Mouse (Mus musculus) adrenal gland (tissue): ENCODE results near the gene Armcx3.
"Not testable (repeated sequence)": the region's sequence is repeated elsewhere in the genome, so short reads cannot be mapped to it uniquely, and the experiment has no call there.

Experiments
- intact Hi-C: fragments of 180-260 bp; cut with DNase I; formaldehyde crosslinking; loops from one replicate; pipeline ENCODE4 v1.15.1; 2025
- long read RNA-seq, 2 experiments: library from polyadenylated mRNA; unstranded; transcript quantifications; one replicate each; pipeline ENCODE4 v2.0.0; 2020; ENCODE audit warnings: borderline replicate concordance in 1 of 2; ENCODE audit not compliant: insufficient replicate concordance in 1 of 2

Armcx3 gene
- long read RNA-seq, experiment 1, transcript Armcx3-201 (5 exons, 3,327 nt) = major isoform, 36 of 45 reads
- long read RNA-seq, experiment 1, partial matches to known transcripts = 2 of 45 reads
- long read RNA-seq, experiment 1, other reads (novel, unspliced or antisense) = 5 of 45 reads
- long read RNA-seq, experiment 2, transcript Armcx3-201 (5 exons, 3,327 nt) = major isoform, 64 of 77 reads
- long read RNA-seq, experiment 2, partial matches to known transcripts = 4 of 77 reads
- long read RNA-seq, experiment 2, other reads (novel, unspliced or antisense) = 5 of 77 reads

- intact Hi-C loops = no loop called here
Observed at GRCm38 (mm10) chrX:134756434-134757292, at the start of gene Armcx3. TSS of gene Armcx3 (plus strand) at chrX:134756595.

DNA sequence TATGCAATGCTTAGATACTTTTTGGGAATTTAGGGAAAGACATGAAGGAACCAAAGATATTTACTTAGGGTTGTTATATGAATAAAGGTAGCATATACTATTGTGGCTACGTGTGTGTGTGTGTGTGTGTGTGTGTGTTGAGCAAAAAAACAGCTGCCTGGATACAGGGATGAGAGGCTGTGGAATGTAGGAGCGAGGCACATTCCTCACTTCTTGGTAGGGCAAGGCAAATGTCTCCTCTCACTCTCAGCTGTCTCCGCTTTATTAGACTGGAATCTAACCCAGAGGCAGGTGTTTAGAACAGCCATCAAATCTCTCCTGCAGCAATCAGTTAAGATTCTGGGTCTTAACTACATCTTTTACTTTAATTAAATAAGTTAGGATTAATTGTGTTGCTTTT, 39.5 kb upstream of the Armcx3 start:
- intact Hi-C loops = no loop called here

DNA sequence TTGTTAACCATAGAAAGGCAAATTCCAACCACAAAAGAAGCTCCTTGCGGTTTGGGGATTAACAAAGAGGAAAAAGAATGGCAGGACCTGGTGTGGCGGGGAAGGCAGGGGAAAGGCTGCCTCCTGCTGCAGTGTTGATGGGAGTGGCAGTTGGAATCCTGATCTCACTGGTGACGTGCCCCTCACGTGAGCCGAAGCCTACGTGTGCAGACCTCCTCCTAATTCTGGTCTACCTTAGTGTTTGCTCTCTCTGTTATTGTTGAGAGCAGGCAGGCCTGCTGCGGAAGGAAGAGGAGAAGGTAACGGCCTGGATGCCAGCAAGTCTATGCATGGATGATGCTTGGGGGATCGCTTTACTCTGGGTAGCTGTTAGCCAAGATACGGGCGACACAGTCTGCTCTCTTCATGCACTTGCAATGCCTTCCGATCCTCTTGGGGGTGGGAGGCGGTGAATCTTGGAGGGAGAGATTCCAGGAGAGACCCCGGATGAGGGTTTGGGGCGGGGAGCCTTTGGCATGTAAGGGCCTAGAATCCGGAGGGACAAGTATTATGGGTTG, 38.6 kb upstream of the Armcx3 start, which contains the start of gene Armcx1:
Gene Armcx1 (plus strand): TSS at position 212 of the 557 bp plus-strand sequence.
- intact Hi-C loops = no loop called here

DNA sequence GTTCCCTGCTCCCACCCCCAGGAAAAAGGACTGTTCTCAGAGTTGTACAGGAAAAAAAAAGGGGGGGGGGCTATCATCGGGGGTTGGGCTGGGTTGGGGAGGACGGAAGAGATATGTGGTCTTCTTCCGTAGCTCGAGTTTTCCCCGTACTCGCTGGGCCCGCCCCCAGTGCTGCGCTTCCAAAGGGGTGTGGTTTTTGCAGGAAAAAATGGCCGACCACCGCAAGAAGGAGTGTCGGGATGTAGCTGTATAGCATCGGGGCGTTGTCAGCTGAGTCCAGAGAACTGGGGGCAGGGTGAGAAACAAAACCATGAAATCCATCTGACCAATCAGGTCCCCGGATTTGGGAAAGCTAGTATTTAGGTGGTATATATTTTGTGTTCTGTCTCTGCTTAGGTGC, 37.9 kb upstream of the Armcx3 start:
- intact Hi-C loops = no loop called here

- intact Hi-C loops = loop anchor here (10.0 kb wide), 1 partner anchor 109 kb away; no protein-coding TSS in a partner anchor
Observed at GRCm38 (mm10) chrX:134723762-134724161, 32.6 kb upstream of the Armcx3 start.

DNA sequence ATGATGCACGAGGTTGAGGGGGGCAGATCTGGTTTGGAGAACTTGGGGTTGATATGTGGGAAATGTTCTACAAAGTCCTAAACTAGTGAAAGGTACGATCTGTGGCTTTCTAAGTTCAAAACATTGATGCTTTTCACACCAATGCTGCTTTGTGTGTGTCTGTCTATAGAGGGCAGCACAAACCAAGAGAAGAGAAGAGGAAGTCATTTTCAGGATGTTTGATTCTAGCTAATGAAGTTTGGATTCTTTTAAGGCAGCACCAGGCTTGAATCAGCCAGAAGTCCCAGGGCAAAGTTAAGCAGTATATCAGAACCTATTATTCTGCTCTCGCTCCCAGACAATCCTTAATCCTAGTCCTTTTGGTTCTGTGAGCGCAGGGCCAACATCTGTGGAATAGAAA, 26.6 kb upstream of the Armcx3 start:
- intact Hi-C loops = loop anchor here (5.0 to 10.0 kb wide), 3 partner anchors 115 to 198 kb away; no protein-coding TSS in a partner anchor

DNA sequence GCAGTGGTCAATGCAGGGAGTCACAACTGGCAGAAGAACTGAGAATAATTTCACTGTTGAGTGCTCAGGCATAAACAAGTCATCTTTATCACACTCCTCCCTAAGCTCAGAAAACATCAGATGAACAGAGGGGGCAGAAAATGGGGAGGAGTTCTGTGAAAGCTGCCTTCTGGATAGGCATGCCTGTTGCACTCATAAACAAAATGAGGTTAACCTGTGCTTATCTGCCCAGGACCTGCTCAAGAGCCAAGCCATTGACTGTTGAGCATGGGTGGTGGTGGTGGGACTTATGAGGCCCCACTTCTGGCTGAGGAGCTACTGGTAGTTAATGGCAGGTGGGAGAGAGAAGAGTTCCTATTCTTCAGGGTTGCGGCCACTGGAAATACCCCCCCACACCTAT, 18.6 kb upstream of the Armcx3 start:
- intact Hi-C loops = no loop called here

DNA sequence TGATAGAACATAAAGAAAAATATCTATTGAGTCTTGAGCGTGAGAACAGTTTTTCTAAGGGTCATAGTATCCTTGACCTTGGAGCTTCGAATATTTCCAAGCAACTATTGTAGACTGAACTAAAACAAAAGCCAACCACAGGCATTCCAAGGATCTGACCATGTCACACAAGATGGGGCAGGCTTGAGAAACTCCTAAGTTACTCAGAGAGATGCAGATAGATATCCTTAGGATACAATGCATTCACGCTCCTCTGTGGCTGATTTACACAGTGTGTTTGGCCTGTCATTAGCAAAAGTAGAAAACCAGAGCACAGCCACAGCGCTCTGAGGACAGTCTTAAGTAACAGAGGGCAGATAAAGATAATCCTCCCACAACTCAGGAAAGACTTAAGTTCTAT, 17.2 kb upstream of the Armcx3 start:
- intact Hi-C loops = no loop called here

DNA sequence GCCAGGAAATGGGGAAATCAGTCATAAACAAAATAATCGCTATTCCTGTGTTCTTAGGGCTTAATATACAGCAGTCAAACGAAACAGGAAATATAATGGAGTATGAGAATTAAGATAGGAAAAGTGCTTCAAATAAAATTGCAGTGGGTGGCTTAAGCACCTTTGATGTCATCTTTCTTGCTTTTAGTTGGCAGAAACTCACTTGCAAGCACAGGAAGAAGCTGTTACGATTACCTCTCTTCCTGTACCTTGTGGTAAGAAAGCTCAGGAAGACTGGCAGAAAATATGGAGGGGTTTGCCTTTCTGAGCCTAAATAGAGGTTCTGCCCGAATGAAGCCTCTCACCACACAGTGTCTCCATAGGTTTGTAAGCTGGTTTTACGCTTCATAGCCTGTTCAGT, 14.5 kb upstream of the Armcx3 start:
- intact Hi-C loops = loop anchor here (5.0 kb wide), 1 partner anchor 170 kb away; no protein-coding TSS in a partner anchor

DNA sequence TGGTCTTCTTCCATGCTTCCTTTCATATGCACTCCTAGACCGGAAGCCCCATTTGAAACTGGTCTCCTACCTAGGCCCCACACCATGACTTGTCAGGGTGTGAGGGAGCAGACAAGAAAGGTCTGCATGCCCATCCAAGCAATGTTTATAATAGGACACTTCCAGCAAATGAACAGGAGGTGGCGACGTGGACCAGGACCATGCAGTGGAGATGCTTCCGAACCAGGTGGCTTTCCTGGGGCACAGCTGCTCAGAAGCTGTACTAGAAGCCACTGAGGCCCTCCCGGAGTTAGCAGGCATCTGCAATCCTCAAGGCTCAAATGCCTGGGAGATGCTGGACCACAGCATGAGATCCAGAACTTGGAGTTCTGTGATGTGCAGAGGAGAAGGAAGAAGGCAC, 9.9 kb upstream of the Armcx3 start:
- intact Hi-C loops = no loop called here

GRCm38 (mm10) chrX:134750764-134751592, 5.4 kb upstream of the Armcx3 start, which contains the start of gene Armcx6:
TSS of gene Armcx6 (minus strand) at chrX:134751417.
- intact Hi-C loops = no loop called here

DNA sequence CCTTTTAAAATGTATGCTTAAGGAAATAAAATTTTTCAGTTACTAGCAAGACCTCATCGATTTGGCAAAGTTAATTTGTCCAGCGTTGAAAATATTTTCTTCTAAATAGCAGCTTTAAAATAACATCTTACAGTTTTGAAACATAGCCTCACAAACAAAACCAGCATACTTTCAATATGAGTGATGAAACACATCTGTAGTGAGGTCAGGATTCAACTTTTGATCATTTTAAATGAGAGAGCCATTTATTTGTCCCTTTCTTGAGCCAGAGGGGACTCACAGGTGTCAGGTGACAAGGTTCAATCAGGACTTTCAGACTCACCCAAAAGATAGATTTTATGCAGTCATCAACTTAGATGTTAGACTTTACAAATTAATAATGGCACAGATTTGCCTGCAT, 4.5 kb upstream of the Armcx3 start:
- intact Hi-C loops = no loop called here

DNA sequence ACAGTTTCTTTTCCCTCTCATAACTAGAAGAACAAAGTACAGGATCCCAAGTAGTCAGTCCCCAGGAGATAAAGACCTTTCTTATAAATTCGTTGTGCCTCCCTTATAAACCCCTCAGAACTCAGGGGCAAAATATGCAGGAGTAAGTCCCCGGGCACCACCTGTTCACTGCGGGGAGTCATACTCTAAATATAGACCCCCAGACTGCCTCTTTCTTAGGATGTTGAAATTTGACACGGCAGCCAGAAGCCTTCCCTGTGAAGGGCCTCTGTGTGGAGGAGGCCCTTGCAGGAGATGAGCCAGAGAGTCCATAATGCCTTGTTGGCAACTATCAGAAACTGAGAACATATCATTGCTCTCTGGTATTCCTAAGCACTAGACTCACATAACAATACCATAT, 3.8 kb upstream of the Armcx3 start:
- intact Hi-C loops = no loop called here

DNA sequence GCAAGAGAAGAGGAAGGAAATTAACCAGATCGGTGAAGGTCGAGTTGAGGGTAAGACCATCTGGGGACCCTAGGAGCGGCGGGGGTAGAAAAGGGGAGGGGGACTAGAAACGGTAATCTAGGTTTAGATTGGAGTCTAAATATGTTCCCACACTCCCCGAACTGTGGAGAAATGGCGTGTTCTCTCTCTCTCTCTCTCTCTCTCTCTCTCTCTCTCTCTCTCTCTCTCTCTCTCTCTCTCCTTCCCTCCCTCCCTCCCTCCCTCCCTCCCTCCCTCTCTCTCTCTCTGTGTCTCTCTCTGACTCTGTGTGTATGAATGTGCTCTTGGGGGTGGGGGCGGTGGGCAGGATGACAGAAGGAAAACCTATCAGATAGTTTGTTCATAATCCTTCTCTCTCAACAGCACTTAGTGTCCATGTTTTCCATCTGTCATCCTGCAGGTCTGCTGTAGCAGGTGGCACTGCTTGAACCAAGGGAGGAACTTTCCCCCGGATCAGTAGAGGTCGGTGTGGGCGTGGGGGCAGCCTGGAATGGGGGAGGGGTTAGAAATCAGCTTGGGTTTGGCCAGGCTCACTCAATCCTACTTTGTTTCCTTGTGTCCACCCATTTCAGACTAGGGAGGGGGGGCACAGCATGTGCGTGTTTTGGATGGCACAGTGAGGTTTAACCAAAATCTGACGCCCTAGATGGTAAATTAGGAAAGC, 1.0 kb downstream of the Armcx3 start:
- intact Hi-C loops = no loop called here

- intact Hi-C loops = not testable (repeated sequence)
Observed at GRCm38 (mm10) chrX:134763428-134764198, 7.2 kb downstream of the Armcx3 start.

GRCm38 (mm10) chrX:134787728-134788127, 31.3 kb downstream of the Armcx3 start:
- intact Hi-C loops = no loop called here

GRCm38 (mm10) chrX:134807833-134808754, 51.7 kb downstream of the Armcx3 start:
- intact Hi-C loops = no loop called here

GRCm38 (mm10) chrX:134808755-134809224, 52.4 kb downstream of the Armcx3 start, which contains the start of gene Armcx2:
TSS of gene Armcx2 (minus strand) at chrX:134809221.
- intact Hi-C loops = no loop called here
